Mouse (Mus musculus): ENCODE measurements around the gene Nxf7.
"Not testable (repeated sequence)": the region's sequence is repeated elsewhere in the genome, so short reads cannot be mapped to it uniquely, and the experiment has no call there.

- TF ChIP-seq CTCF, POLR2A (IDR thresholded peaks at IDR 0.05; ENCODE audit: extremely low read depth, insufficient read depth, low read length): not testable (repeated sequence)
Measured at GRCm38 (mm10) chrX:135559665-135560064, 38.9 kb downstream of the Nxf7 start.
